Mouse (Mus musculus) MEL (cell line): ENCODE measurements at regions not wholly inside any gene's neighbourhood (a gene's known extent, or its start where the extent isn't known, plus 50 kb on each side); places are given as distances from the start of the nearest gene placed in this dataset.

Source experiments
- DNase-seq: peaks from one replicate; pipeline ENCODE4 v3.0.0; 2011; ENCODE audit warnings: low read depth, low spot score
- H3K27ac ChIP-seq: 2 replicates; pipeline ENCODE4 v1.5.1; 2012; ENCODE audit warnings: low read depth, mild to moderate bottlenecking, control low read depth, low read length, moderate library complexity; ENCODE audit not compliant: control insufficient read depth
- H3K27me3 ChIP-seq, 2 experiments: fragments of 150-350 bp in 1 of 2; sonication (generic) in 1 of 2; 2 replicates each; pipeline ENCODE4 v1.6.1; 2012; ENCODE audit warnings: low read length in 2 of 2, mild to moderate bottlenecking in 2 of 2, improper control_type of control experiment in 1 of 2, moderate library complexity in 1 of 2; ENCODE audit not compliant: insufficient read depth in 2 of 2, control insufficient read depth in 1 of 2
- H3K36me3 ChIP-seq, 2 experiments: 2 replicates each; pipeline ENCODE4 v1.6.1; 2012 to 2014; ENCODE audit warnings: low read length in 2 of 2, improper control_type of control experiment in 1 of 2, inconsistent platforms in 1 of 2, mild to moderate bottlenecking in 1 of 2; ENCODE audit not compliant: insufficient read depth in 2 of 2, control insufficient read depth in 1 of 2
- H3K4me1 ChIP-seq, 2 experiments: fragments of 150-350 bp in 1 of 2; sonication (generic) in 1 of 2; 2 replicates each; pipeline ENCODE4 v1.6.1; 2012; ENCODE audit warnings: low read length in 2 of 2, improper control_type of control experiment in 1 of 2, mild to moderate bottlenecking in 1 of 2; ENCODE audit not compliant: insufficient read depth in 2 of 2, control insufficient read depth in 1 of 2
- H3K4me3 ChIP-seq, 2 experiments: fragments of 150-350 bp in 1 of 2; sonication (generic) in 1 of 2; 2 replicates each; pipeline ENCODE4 v1.5.1; 2012; ENCODE audit warnings: low read depth in 2 of 2, low read length in 2 of 2, mild to moderate bottlenecking in 2 of 2, moderate library complexity in 2 of 2, control low read depth in 1 of 2, improper control_type of control experiment in 1 of 2; ENCODE audit not compliant: control insufficient read depth in 1 of 2, insufficient read depth in 1 of 2
- H3K79me2 ChIP-seq: 2 replicates; pipeline ENCODE4 v1.6.1; 2012; ENCODE audit warnings: mild to moderate bottlenecking, low read length, moderate library complexity; ENCODE audit not compliant: control insufficient read depth, poor library complexity, insufficient read depth
- H3K9ac ChIP-seq: 2 replicates; pipeline ENCODE4 v1.6.1; 2012; ENCODE audit warnings: low read depth, mild to moderate bottlenecking, control low read depth, low read length, moderate library complexity; ENCODE audit not compliant: control insufficient read depth, poor library complexity, severe bottlenecking
- H3K9me3 ChIP-seq: fragments of 150-350 bp; sonication (generic); replicated peaks from 2 replicates; pipeline ENCODE4 v1.6.1; 2012; ENCODE audit warnings: mild to moderate bottlenecking, low read length, improper control_type of control experiment, moderate library complexity; ENCODE audit not compliant: insufficient read depth
- BHLHE40 ChIP-seq: IDR thresholded peaks from 2 replicates; pipeline ENCODE4 v1.6.1; 2012; ENCODE audit warnings: low read depth, mild to moderate bottlenecking, inconsistent platforms, low read length, improper control_type of control experiment, borderline replicate concordance
- CHD2 ChIP-seq: IDR thresholded peaks from 2 replicates; pipeline ENCODE4 v1.6.1; 2011; ENCODE audit warnings: low read length, improper control_type of control experiment
- CTCF ChIP-seq, 3 experiments: IDR thresholded peaks in 2 of 3; conservative IDR thresholded peaks in 1 of 3; 2 replicates each; pipeline ENCODE4 v1.5.1; 2011 to 2012; ENCODE audit warnings: low read length in 3 of 3, low read depth in 2 of 3, mild to moderate bottlenecking in 2 of 3, improper control_type of control experiment in 1 of 3, inconsistent platforms in 1 of 3, mixed read lengths in 1 of 3, moderate library complexity in 1 of 3; ENCODE audit not compliant: control insufficient read depth in 1 of 3, insufficient read depth in 1 of 3, poor library complexity in 1 of 3, severe bottlenecking in 1 of 3
- E2F4 ChIP-seq: IDR thresholded peaks from 2 replicates; pipeline ENCODE4 v1.6.1; 2011; ENCODE audit warnings: low read depth, low read length, improper control_type of control experiment, borderline replicate concordance
- ELF1 ChIP-seq: IDR thresholded peaks from 2 replicates; pipeline ENCODE4 v1.6.1; 2014; ENCODE audit warnings: low read depth, mild to moderate bottlenecking, inconsistent platforms, low read length, improper control_type of control experiment, moderate library complexity
- GABPA ChIP-seq: IDR thresholded peaks from 2 replicates; pipeline ENCODE4 v1.6.1; 2012; ENCODE audit warnings: low read depth, mild to moderate bottlenecking, inconsistent platforms, low read length, improper control_type of control experiment, moderate library complexity
- GATA1 ChIP-seq: IDR thresholded peaks from 2 replicates; pipeline ENCODE4 v1.6.1; 2011; ENCODE audit warnings: low read depth, low read length, improper control_type of control experiment
- MAX ChIP-seq: IDR thresholded peaks from 2 replicates; pipeline ENCODE4 v1.6.1; 2011; ENCODE audit warnings: low read length, improper control_type of control experiment
- MYB ChIP-seq: IDR thresholded peaks from 2 replicates; pipeline ENCODE4 v1.6.1; 2011; ENCODE audit warnings: mild to moderate bottlenecking, low read depth, low read length, improper control_type of control experiment
- MYC ChIP-seq: IDR thresholded peaks from 2 replicates; pipeline ENCODE4 v1.6.1; 2011; ENCODE audit warnings: low read depth, mild to moderate bottlenecking, low read length, improper control_type of control experiment, moderate library complexity
- POLR2AphosphoS5 ChIP-seq: IDR thresholded peaks from 2 replicates; pipeline ENCODE4 v1.6.1; 2012; ENCODE audit warnings: low read depth, borderline replicate concordance, mild to moderate bottlenecking, inconsistent platforms, low read length, moderate library complexity, mixed read lengths
- RAD21 ChIP-seq: IDR thresholded peaks from 2 replicates; pipeline ENCODE4 v1.6.1; 2011; ENCODE audit warnings: mild to moderate bottlenecking, low read depth, low read length, improper control_type of control experiment
- TBP ChIP-seq: IDR thresholded peaks from 2 replicates; pipeline ENCODE4 v1.8.0; 2011; ENCODE audit warnings: low read depth, low read length, improper control_type of control experiment
- TCF12 ChIP-seq: IDR thresholded peaks from 2 replicates; pipeline ENCODE4 v1.6.1; 2014; ENCODE audit warnings: low read depth, mild to moderate bottlenecking, inconsistent platforms, low read length, improper control_type of control experiment, moderate library complexity
- USF1 ChIP-seq: IDR thresholded peaks from 2 replicates; pipeline ENCODE4 v1.6.1; 2014; ENCODE audit warnings: low read depth, mild to moderate bottlenecking, inconsistent platforms, low read length, improper control_type of control experiment, moderate library complexity
- USF2 ChIP-seq, 2 experiments: IDR thresholded peaks; 2 replicates each; pipeline ENCODE4 v1.6.1; 2011 to 2012; ENCODE audit warnings: improper control_type of control experiment in 2 of 2, low read length in 2 of 2, borderline replicate concordance in 1 of 2, inconsistent platforms in 1 of 2, low read depth in 1 of 2, mild to moderate bottlenecking in 1 of 2; ENCODE audit not compliant: insufficient read depth in 1 of 2
- ZC3H11A ChIP-seq: IDR thresholded peaks from 2 replicates; pipeline ENCODE4 v1.6.1; 2012; ENCODE audit warnings: low read depth, mild to moderate bottlenecking, inconsistent platforms, low read length, improper control_type of control experiment

DNA sequence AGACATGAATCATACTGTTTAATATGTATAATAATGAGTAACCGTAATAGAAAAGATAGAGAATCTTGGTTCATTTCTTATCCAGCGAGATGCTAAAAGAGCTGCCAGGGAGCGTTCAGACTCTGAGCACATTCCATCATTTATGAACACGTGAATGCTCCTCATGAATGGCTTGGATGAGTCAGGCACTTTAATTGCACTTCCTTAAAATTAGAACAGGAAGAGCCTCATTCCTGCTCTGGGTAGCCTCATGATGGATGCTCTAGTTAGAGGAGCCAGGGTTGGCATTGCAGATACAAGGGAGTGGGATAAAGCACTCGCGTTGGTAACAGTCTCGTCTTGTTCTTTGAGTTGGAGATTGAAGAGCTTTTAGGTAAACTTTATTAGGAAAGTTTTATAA lies 60.1 kb downstream of the Erv3 start:
- H3K9me3 ChIP-seq, result no peaks in the 10 kb centered on the region
- H3K4me3 ChIP-seq, result no peak overlapping the region
- TF ChIP-seq ZC3H11A (no peak), RAD21 (no peak), GATA1 (no peak), CTCF (IDR thresholded peaks at IDR 0.05 in 2 of 3, conservative IDR thresholded peaks at IDR 0.05 in 1 of 3; ENCODE audit: control insufficient read depth in 1 of 3, insufficient read depth in 1 of 3, low read depth in 2 of 3, low read length in 3 of 3, poor library complexity in 1 of 3, severe bottlenecking in 1 of 3) (no peak)
- H3K27me3 ChIP-seq, result no peaks in the 10 kb centered on the region; a peak in 2 of 4 replicates
- no peaks in the 10 kb centered on the region for H3K4me1 ChIP-seq
- no peak for DNase-seq
- no peaks in the 10 kb centered on the region for H3K36me3 ChIP-seq
- no peak overlapping the region for H3K27ac ChIP-seq
- H3K9ac ChIP-seq, result no peak overlapping the region
- H3K79me2 ChIP-seq, result no peaks in the 10 kb centered on the region

GRCm38 (mm10) chr2:131797001-131797693 lies 62.4 kb downstream of the Erv3 start:
- Histone ChIP-seq H3K9me3 (no peaks in the 10 kb centered on the region), H3K27me3 (no peaks in the 10 kb centered on the region), H3K27ac (no peak overlapping the region), H3K4me3 (no peak overlapping the region), H3K79me2 (no peaks in the 10 kb centered on the region), H3K36me3 (no peaks in the 10 kb centered on the region), H3K9ac (no peak overlapping the region), H3K4me1 (no peaks in the 10 kb centered on the region)
- TF ChIP-seq USF2 (IDR thresholded peaks at IDR 0.05; ENCODE audit: borderline replicate concordance in 1 of 2, insufficient read depth in 1 of 2, low read depth in 1 of 2, low read length in 2 of 2) (no peak), GABPA (no peak), USF1 (no peak), BHLHE40 (no peak), ZC3H11A (no peak), CTCF (IDR thresholded peaks at IDR 0.05 in 2 of 3, conservative IDR thresholded peaks at IDR 0.05 in 1 of 3; ENCODE audit: control insufficient read depth in 1 of 3, insufficient read depth in 1 of 3, low read depth in 2 of 3, low read length in 3 of 3, poor library complexity in 1 of 3, severe bottlenecking in 1 of 3) (no peak), TCF12 (no peak), MYB (no peak), MAX (no peak), ELF1 (no peak), MYC (no peak), POLR2AphosphoS5 (no peak), E2F4 (no peak), TBP (no peak), GATA1 (no peak), CHD2 (no peak)
- DNase-seq, result no peak
